Mouse (Mus musculus) liver, adult 2 months (tissue): Measurements from ENCODE around the gene Ccdc71.

Experiments used
- CTCF ChIP-seq: fragments of 200-500 bp; IDR thresholded peaks from 2 replicates; pipeline ENCODE4 v1.5.1; 2011; ENCODE audit warnings: low read depth, low read length, control low read depth
- POLR2A ChIP-seq: fragments of 200-500 bp; IDR thresholded peaks from 2 replicates; pipeline ENCODE4 v1.6.1; 2011; ENCODE audit warnings: low read length, control low read depth; ENCODE audit not compliant: insufficient read depth; ENCODE audit errors: extremely low read depth

DNA sequence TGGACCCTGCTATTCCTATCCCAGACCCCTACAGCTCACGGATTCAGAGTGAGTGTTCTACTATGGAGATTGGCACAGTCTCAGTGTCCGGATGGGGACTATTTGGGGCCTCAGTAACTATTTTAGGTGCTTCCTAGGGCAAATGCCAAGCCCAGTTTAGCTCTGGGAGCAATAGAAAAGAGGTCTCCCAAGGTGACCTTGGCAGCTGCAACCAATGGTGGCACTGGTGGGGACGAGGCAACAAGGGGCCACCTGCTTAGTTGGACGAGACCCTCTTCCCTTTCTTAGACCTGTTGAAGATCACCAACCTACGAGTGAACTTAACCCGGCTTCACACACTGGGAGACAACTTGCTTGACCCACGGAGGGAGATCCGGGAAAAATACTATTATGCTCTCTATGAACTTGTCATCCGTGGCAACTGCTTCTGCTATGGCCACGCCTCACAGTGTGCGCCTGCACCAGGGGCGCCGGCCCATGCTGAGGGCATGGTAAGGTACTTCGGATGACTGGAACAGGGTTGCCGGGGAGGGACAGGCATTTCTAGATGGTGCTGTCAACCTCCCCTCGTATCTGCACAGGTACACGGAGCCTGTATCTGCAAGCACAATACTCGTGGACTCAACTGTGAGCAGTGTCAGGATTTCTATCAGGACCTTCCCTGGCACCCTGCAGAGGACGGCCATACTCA, 21.3 kb downstream of the Ccdc71 start:
- TF ChIP-seq CTCF (no peak), POLR2A (no peak)
